Mouse (Mus musculus): ENCODE results near the gene Vwa8.

DNA sequence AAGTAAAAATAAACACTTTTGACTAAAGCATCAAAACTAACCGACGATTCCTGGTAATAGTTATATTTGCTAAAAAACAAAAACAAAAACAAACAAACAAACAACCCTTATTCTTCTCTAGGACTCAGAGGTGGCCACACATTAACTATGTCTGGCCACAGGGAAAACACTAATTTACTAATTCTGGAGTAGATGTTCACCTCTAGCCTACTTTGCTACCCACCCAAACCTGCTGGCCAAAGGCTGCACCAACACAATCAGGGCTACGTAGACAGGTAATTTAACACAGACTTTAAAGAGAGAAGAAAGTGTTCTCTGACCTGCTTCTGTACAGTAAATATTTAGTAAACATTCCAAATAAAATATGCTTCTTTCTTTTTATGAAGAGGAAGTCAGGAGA is 31.2 kb upstream of the Vwa8 start:
- no peak for TF ChIP-seq POLR2A (IDR thresholded peaks at IDR 0.05; ENCODE audit: control insufficient read depth, extremely low read depth, insufficient read depth, low read length, poor library complexity)
- TF ChIP-seq CTCF (IDR thresholded peaks at IDR 0.05; ENCODE audit: borderline replicate concordance, control insufficient read depth, extremely low read depth, insufficient read depth, low read length, poor library complexity), result no peak
